Mouse (Mus musculus) lung, embryonic 15.5 days (tissue): ENCODE results near the gene Gm11034. TPM values are rescaled to one million over a fixed set of nuclear protein-coding genes. Genes with fewer than 3 reads are reported as not detected.

Experiments used
- ATAC-seq: fragments of 200-750 bp; cut with Nextera tagmentation; 2 replicates; pipeline ENCODE4 v1.8.0; 2017; ENCODE audit warnings: moderate number of reproducible peaks, borderline replicate concordance; ENCODE audit not compliant: low FRiP score, low TSS enrichment; ENCODE audit errors: extremely low read depth
- H3K27ac ChIP-seq: fragments of 300-500 bp; sonication (generic); 2 replicates; pipeline ENCODE4 v1.5.1; 2015; ENCODE audit warnings: moderate library complexity, mild to moderate bottlenecking, inconsistent platforms
- H3K27me3 ChIP-seq: fragments of 300-500 bp; sonication (generic); 2 replicates; pipeline ENCODE4 v1.6.1; 2015; ENCODE audit warnings: inconsistent platforms
- H3K36me3 ChIP-seq: fragments of 300-500 bp; sonication (generic); 2 replicates; pipeline ENCODE4 v1.6.1; 2015; ENCODE audit warnings: inconsistent platforms
- H3K4me1 ChIP-seq: fragments of 300-500 bp; sonication (generic); 2 replicates; pipeline ENCODE4 v1.6.1; 2015; ENCODE audit warnings: inconsistent platforms
- H3K4me2 ChIP-seq: fragments of 300-500 bp; sonication (generic); 2 replicates; pipeline ENCODE4 v1.6.1; 2015; ENCODE audit warnings: inconsistent platforms, mild to moderate bottlenecking, moderate library complexity
- H3K4me3 ChIP-seq: fragments of 300-500 bp; sonication (generic); 2 replicates; pipeline ENCODE4 v1.5.1; 2015; ENCODE audit warnings: mild to moderate bottlenecking, inconsistent platforms
- H3K9ac ChIP-seq: fragments of 300-500 bp; sonication (generic); 2 replicates; pipeline ENCODE4 v1.6.1; 2015; ENCODE audit warnings: inconsistent platforms
- H3K9me3 ChIP-seq: fragments of 300-500 bp; sonication (generic); 2 replicates; pipeline ENCODE4 v1.6.1; 2016; ENCODE audit warnings: inconsistent platforms
- WGBS: fragments of 180-500 bp; shearing (Covaris S2); methylation state at CpG from one replicate; pipeline ENCODE4 v1.1.7; 2015; 5-methylcytosine and 5-hydroxymethylcytosine counted together
- polyA plus RNA-seq: library from polyadenylated mRNA; unstranded; fragments of >200 nt; fragmentation: Nextera tagmentation; extraction: Ambion mirVana; gene quantifications from 2 replicates; pipeline ENCODE4 v1.2.1, GENCODE M21; 2015

Gene Gm11034
- polyA plus RNA-seq, 1 experiment from 2014 or later = not detected

DNA sequence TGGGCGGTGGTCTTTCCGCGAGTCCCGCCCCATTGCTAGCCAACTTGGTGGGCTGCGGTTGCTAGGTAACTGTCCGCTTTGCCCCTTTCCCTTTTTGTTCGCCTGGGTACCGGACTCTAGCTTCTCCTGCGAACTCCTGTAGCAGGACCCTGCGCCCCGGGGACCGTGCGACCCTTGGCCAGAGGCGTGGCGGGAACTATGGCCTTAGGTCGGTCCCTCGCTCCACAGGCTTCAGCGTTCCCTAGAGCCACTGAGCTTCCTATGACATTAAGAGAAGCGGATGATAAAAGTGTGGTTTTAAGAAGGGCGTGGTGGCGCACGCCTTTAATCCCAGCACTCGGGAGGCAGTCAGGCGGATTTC lies 26.9 kb upstream of the Gm11034 start:
- Histone ChIP-seq H3K9me3 (no peaks in the 10 kb centered on the region), H3K4me2 (peak overlapping the region; percentile 58), H3K4me3 (peak overlapping the region; percentile 66), H3K27me3 (no peaks in the 10 kb centered on the region), H3K36me3 (no peaks in the 10 kb centered on the region), H3K4me1 (peaks cover 12% of the 10 kb centered on the region), H3K9ac (peak overlapping the region; percentile 39), H3K27ac (peak overlapping the region; percentile 93)
- ATAC-seq = peak; percentile 25; the same call in 1 of the 2 replicates
- under 1% methylated on average over 24 of the region's 24 CpGs for WGBS

DNA sequence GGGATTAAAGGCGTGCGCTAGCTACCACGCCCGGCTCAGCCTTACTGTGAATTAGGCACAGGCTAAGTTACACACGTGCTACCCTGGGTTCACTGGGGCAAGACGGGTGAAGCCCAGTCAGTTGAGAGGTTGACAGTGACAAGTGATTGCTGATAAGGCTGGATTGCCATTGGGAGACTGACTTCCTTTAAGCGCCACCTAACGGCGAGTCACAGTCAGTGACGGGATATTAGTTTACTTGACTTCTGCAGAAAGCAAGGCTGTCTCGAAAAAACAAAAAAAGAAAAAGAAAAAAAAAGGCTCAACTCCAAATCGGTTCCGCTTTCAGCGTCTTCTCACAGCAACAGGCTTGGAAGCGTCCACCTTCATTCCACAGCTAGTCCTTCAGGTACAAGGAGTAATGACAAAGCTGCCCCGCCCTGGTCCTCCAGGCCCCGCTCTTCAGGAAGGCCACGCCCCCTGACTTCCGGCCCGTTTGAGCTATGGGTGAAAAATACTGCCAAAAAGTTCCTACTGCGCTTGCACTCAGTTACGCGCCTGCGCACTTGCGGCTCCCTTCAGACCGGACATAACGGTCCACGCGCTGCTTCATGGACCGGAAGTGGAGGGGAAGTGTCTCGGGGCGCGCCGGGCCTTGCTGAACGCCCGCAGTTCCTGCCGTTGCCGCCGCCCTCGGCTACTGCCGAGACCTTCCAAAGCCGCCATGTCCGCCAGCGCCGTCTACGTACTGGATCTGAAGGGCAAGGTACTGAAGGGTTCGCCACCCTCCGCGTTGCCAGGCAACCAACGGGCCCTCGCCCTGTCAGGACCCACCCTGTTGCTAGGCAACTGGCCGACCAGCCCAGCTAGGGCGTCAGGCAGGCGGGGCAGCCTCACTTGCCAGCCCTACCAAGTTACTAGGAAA lies 26.3 kb upstream of the Gm11034 start, which contains the start of gene Ap1m1:
Gene Ap1m1, plus strand, starts transcription at position 520 of the 904 bp plus-strand sequence.
- peak within 1 kb of the TSS; percentile 93 for H3K27ac ChIP-seq
- H3K4me1 ChIP-seq = peaks cover 12% of the 10 kb centered on the region
- H3K4me2 ChIP-seq = peak within 1 kb of the TSS; percentile 58
- peak within 1 kb of the TSS; percentile 39 for H3K9ac ChIP-seq
- no peaks in the 10 kb centered on the region for H3K27me3 ChIP-seq
- no peaks in the 10 kb centered on the region for H3K36me3 ChIP-seq
- 1% methylated on average over 54 of the region's 54 CpGs for WGBS
- H3K9me3 ChIP-seq = no peaks in the 10 kb centered on the region
- peak; percentile 95 for ATAC-seq
- peak within 1 kb of the TSS; percentile 66 for H3K4me3 ChIP-seq

DNA sequence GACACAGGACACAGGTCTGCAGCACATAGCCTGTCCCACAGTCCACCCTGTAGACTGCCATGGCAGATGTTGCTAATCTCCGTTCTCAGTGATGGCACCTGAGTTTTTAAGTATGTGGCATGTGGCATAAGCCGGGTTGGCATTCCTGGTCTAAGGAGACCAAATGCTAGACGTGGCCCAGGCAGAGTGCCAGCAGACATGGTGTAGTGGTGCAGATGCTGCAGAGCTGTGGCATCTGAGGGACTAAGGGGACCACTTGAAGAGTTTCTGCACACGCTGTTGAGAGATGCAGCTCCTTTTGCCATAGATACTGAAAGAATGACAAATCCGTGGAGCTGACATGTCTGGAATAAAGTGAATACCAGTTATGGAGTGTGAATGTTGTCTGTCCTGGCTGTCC lies 9.2 kb upstream of the Gm11034 start:
- peaks cover 29% of the 10 kb centered on the region for H3K36me3 ChIP-seq
- H3K4me3 ChIP-seq = no peak overlapping the region
- peaks cover 10% of the 10 kb centered on the region for H3K4me1 ChIP-seq
- H3K27ac ChIP-seq = no peak overlapping the region
- H3K4me2 ChIP-seq = no peak overlapping the region
- WGBS = 89% methylated on average over 5 of the region's 5 CpGs
- no peaks in the 10 kb centered on the region for H3K27me3 ChIP-seq
- no peak for ATAC-seq
- H3K9ac ChIP-seq = no peak overlapping the region
- no peaks in the 10 kb centered on the region for H3K9me3 ChIP-seq

DNA sequence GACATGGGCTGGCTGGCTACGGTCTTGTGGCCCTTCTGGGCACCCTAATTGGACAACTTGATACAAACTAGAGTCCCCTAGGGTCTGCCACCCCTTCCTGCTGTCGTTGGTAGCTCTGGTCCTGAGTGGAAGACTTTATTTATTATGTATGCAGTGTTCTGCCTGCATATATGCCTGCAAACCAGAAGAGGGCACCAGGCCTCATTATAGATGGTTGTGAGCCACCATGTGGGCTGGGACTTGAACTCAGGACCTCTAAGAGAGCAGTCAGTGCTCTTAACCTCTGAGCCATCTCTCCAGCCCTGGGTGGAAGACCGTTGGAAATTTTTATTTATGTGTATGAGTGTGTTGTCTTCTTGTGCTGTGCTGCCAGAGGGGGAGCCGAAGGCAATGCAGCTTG lies 7.3 kb upstream of the Gm11034 start:
- no peak overlapping the region for H3K27ac ChIP-seq
- H3K9ac ChIP-seq = no peak overlapping the region
- peaks cover 29% of the 10 kb centered on the region for H3K36me3 ChIP-seq
- H3K4me1 ChIP-seq = peaks cover 10% of the 10 kb centered on the region
- peak overlapping the region; percentile 65 for H3K4me3 ChIP-seq
- H3K9me3 ChIP-seq = no peaks in the 10 kb centered on the region
- H3K4me2 ChIP-seq = peak overlapping the region; percentile 63
- no peak for ATAC-seq
- peaks cover 4% of the 10 kb centered on the region; the same call in 1 of the 2 replicates for H3K27me3 ChIP-seq
- WGBS = 74% methylated on average over 4 of the region's 4 CpGs

DNA sequence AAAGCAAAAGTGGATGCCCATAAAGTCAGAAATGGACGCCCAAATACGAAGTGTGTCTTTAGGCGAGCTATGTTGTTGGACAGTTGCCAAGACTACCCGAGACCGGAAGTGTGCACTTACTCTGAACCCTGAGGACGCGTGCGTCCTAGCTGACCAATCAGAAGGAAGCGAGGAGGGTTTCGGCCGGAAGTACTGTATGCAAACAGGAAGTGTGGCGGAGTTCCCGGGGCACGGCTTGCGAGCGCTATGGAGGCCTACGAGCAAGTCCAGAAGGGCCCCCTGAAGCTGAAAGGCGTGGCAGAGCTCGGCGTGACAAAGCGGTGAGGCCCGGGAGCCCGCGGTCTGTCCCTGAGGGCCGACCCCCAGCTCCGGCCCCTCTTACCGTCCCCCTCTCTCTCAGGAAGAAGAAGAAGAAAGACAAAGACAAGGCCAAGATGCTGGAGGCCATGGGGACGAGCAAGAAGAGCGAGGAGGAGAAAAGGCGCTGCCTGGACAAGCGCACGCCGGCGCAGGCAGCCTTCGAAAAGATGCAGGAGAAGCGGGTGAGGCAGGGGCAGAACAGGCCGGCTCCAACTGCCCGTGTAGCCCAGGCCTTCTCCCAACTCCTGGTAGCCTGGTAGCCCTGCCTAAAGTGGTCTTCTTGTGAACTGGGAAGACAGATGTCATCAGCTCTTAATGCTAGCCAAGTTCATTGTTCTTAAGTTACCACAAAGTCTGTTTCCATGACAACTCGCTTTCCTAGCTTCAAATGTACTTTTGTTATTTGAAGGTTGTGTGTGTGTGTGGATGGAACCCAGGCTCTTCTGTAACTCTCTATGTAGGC lies 6.3 kb upstream of the Gm11034 start, which contains the start of gene Fam32a:
Gene Fam32a, plus strand, starts transcription at position 190 of the 823 bp plus-strand sequence.
- Histone ChIP-seq H3K4me2 (peak within 1 kb of the TSS; percentile 63), H3K27ac (peak within 1 kb of the TSS; percentile 51), H3K36me3 (peaks cover 29% of the 10 kb centered on the region), H3K9ac (peak within 1 kb of the TSS; percentile 65), H3K27me3 (peaks cover 4% of the 10 kb centered on the region; the same call in 1 of the 2 replicates), H3K4me3 (peak within 1 kb of the TSS; percentile 65), H3K9me3 (no peaks in the 10 kb centered on the region), H3K4me1 (peaks cover 10% of the 10 kb centered on the region)
- ATAC-seq = peak; percentile 97
- 9% methylated on average over 39 of the region's 39 CpGs for WGBS

DNA sequence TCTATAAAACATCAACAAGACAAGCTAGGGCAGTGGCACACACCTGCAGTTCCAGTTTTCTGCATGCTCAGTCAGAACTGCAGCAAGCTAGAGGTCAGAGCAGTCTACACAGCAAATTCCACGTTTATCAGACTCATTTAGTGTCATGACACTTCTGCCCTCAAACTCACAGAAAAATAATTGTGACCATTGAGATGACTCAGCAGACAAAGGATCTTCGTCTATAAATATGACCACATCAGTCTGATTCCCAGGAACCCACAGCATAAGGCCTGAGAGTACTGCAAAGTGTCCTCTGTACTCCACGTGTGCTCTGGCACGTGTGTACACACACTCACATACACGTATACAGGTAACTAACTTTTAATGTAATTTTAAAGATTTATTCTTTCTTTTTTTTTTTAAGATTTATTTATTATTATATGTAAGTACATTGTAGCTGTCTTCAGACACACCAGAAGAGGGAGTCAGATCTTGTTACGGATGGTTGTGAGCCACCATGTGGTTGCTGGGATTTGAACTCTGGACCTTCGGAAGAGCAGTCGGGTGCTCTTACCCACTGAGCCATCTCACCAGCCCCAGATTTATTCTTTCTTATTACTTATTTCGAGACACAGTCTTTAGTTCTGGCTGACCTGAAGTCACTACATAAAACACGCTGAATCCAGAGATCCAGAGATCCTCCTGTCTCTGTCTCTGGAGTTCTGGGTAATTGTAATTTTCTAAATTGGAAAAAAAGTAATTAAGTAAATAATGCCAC lies 5.5 kb upstream of the Gm11034 start:
- H3K4me2 ChIP-seq = peak overlapping the region; percentile 63
- peak overlapping the region; percentile 51; the same call in 1 of the 2 replicates for H3K27ac ChIP-seq
- ATAC-seq = peak; percentile 15; the same call in 1 of the 2 replicates
- peaks cover 25% of the 10 kb centered on the region for H3K36me3 ChIP-seq
- WGBS = 75% methylated on average over 10 of the region's 10 CpGs
- H3K9me3 ChIP-seq = no peaks in the 10 kb centered on the region
- peaks cover 10% of the 10 kb centered on the region for H3K4me1 ChIP-seq
- peak overlapping the region; percentile 65 for H3K4me3 ChIP-seq
- H3K27me3 ChIP-seq = peaks cover 4% of the 10 kb centered on the region; the same call in 1 of the 2 replicates
- H3K9ac ChIP-seq = no peak overlapping the region

DNA sequence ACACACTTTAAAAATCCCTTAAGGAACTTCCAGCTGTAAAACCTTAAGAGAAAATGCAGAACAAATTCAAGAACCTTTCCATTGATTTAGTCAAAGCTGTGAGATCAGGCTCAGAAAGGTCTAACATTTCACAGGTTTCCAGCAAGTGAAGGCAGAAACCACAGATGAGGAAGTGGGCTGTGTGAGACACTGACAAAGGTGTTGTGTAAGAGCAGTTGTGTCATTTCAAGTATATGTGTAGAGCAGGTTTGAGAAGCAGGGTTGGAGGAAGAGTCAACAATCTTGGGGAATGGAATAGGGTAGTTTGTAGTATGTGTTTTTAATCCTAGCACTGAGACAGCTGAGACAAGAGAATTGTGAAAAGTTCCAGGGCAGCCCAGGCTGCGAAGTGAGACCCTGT lies 2.4 kb upstream of the Gm11034 start:
- Histone ChIP-seq H3K9me3 (no peaks in the 10 kb centered on the region), H3K4me2 (no peak overlapping the region), H3K27ac (no peak overlapping the region), H3K9ac (no peak overlapping the region), H3K27me3 (peaks cover 4% of the 10 kb centered on the region; the same call in 1 of the 2 replicates), H3K36me3 (no peaks in the 10 kb centered on the region), H3K4me3 (no peak overlapping the region), H3K4me1 (peaks cover 7% of the 10 kb centered on the region)
- WGBS = 31% methylated on average over 1 of the region's 1 CpGs
- ATAC-seq = no peak

DNA sequence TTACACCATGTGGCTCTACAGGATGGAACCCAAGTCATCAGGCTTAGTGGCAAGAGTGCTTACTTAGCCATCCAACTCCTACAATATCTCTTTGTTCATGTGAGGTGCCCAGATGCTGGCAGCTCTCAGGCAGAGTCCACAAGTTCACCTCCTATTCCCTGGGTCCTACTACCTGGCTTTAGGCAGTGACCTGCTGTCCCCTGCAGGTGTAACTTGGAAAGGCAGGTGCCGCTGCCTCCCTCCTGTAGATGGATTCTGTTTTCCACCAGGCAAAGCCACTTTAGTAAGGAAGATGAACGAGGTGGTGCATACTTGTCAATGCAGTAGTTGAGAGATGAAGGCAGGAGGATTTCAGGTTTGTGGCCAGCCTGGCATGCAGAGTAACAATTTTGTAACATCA lies 1.6 kb upstream of the Gm11034 start:
- no peak for ATAC-seq

DNA sequence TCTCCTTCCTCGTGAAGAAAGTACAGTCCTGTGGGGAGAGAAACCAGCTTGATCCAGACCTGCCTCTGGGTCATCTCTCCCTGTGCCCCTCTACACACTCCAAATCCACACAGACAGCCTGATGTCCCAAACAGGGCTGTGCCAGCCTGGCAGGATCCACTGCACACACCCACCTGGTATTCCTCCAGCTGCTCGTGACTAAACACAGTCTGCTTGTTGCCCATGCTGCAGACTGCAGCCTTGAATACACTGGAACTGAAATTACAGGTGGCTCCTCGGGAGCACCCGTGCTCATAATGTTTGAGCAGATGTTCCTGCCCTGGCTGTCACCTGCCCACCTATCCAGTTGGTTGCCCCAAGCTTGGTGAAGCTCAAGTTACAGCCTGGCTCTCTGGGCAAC lies 685 bp downstream of the Gm11034 start, which contains the start of gene Cib3:
Gene Cib3, minus strand, starts transcription at position 87 of the 400 bp plus-strand sequence.
- H3K36me3 ChIP-seq = no peaks in the 10 kb centered on the region
- 51% methylated on average over 4 of the region's 4 CpGs for WGBS
- no peaks in the 10 kb centered on the region for H3K4me1 ChIP-seq
- no peak within 1 kb of the TSS for H3K27ac ChIP-seq
- no peak within 1 kb of the TSS for H3K4me3 ChIP-seq
- peaks cover 4% of the 10 kb centered on the region; the same call in 1 of the 2 replicates for H3K27me3 ChIP-seq
- H3K4me2 ChIP-seq = no peak within 1 kb of the TSS
- no peaks in the 10 kb centered on the region for H3K9me3 ChIP-seq
- no peak within 1 kb of the TSS for H3K9ac ChIP-seq
- ATAC-seq = no peak

More for the DNA sequence above, 1.6 kb upstream of the Gm11034 start:
- WGBS = 21% methylated on average over 2 of the region's 2 CpGs
- Histone ChIP-seq H3K4me1 (no peaks in the 10 kb centered on the region), H3K9ac (no peak overlapping the region), H3K4me3 (no peak overlapping the region), H3K36me3 (no peaks in the 10 kb centered on the region), H3K27me3 (peaks cover 4% of the 10 kb centered on the region; the same call in 1 of the 2 replicates), H3K9me3 (no peaks in the 10 kb centered on the region), H3K27ac (no peak overlapping the region), H3K4me2 (no peak overlapping the region)

DNA sequence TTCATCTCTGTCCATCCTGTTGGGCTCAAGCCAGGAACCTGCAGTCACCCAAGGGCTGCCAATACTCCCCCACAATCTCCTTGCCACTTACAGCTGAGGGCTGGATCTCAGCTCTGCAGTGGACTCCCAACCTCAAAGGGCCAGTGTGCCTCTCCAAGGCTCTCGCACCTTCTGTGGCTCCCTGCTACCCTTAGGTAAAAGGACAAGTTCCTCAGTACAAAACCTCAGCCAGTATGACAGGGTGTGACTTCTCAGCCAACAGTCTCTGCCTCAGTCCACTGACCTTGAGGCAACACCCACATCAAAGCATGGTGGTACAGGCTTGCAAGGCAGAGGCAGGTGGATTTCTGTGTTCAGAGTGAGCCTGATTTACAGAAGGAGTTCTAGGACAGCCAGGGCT lies 1.6 kb downstream of the Gm11034 start:
- Histone ChIP-seq H3K9me3 (no peaks in the 10 kb centered on the region), H3K4me2 (no peak overlapping the region), H3K27ac (no peak overlapping the region), H3K36me3 (no peaks in the 10 kb centered on the region), H3K27me3 (no peaks in the 10 kb centered on the region), H3K9ac (no peak overlapping the region), H3K4me3 (no peak overlapping the region), H3K4me1 (no peaks in the 10 kb centered on the region)
- no peak for ATAC-seq
- 71% methylated on average over 1 of the region's 1 CpGs for WGBS

DNA sequence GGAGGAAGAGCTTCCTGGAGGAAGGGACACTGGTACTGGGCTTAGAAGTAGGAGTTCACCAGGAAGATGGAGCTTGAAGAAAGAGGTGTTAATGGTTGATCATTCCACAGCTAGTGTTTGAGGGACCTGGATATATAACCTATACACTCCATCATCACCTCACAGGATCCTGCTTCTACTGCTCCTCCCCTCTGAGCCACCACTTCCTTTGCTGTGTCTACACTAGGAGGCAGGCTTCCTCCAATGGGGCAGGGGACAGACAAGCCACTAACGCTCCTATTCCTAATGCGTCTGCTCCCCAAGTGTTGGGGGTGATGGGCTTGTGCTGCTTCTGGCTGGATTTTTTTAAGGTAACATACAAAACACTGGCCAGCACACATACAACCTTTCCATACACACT lies 2.7 kb downstream of the Gm11034 start:
- WGBS = 56% methylated on average over 2 of the region's 2 CpGs
- no peaks in the 10 kb centered on the region for H3K36me3 ChIP-seq
- no peak overlapping the region for H3K9ac ChIP-seq
- H3K4me3 ChIP-seq = no peak overlapping the region
- no peak overlapping the region for H3K27ac ChIP-seq
- H3K27me3 ChIP-seq = no peaks in the 10 kb centered on the region
- H3K4me1 ChIP-seq = no peaks in the 10 kb centered on the region
- H3K4me2 ChIP-seq = no peak overlapping the region
- ATAC-seq = no peak
- no peaks in the 10 kb centered on the region for H3K9me3 ChIP-seq
